Mouse (Mus musculus) olfactory bulb, adult 2 months (tissue): ENCODE measurements at regions not wholly inside any gene's neighbourhood (a gene's known extent, or its start where the extent isn't known, plus 50 kb on each side); places are given as distances from the start of the nearest gene placed in this dataset.

Experiments used
- H3K27ac ChIP-seq: fragments of 200-500 bp; 2 replicates; pipeline ENCODE4 v1.5.1; 2012; ENCODE audit warnings: low read depth, low read length; ENCODE audit not compliant: insufficient read depth
- H3K4me1 ChIP-seq: fragments of 200-500 bp; 2 replicates; pipeline ENCODE4 v1.6.1; 2012; ENCODE audit warnings: low read length; ENCODE audit not compliant: control insufficient read depth, insufficient read depth
- H3K4me3 ChIP-seq: fragments of 200-500 bp; 2 replicates; pipeline ENCODE4 v1.5.1; 2012; ENCODE audit warnings: mild to moderate bottlenecking, low read depth, low read length, moderate library complexity; ENCODE audit not compliant: insufficient read depth
- CTCF ChIP-seq: fragments of 200-500 bp; IDR thresholded peaks from 2 replicates; pipeline ENCODE4 v1.5.1; 2012; ENCODE audit warnings: low read depth, mild to moderate bottlenecking, low read length, moderate library complexity; ENCODE audit not compliant: insufficient read depth
- POLR2A ChIP-seq: fragments of 200-500 bp; IDR thresholded peaks from 2 replicates; pipeline ENCODE4 v1.6.1; 2012; ENCODE audit warnings: mild to moderate bottlenecking, low read depth, low read length, moderate library complexity; ENCODE audit not compliant: insufficient read depth
- WGBS: fragments of 180-500 bp; shearing (Covaris S2); methylation state at CpG from one replicate; pipeline ENCODE4 v1.1.7; 2018; 5-methylcytosine and 5-hydroxymethylcytosine counted together

- H3K27ac ChIP-seq, result no peak overlapping the region
- no peaks in the 10 kb centered on the region for H3K4me1 ChIP-seq
- 95% methylated on average over 2 of the region's 2 CpGs for WGBS
- no peak for TF ChIP-seq POLR2A
- no peak for TF ChIP-seq CTCF
- H3K4me3 ChIP-seq, result no peak overlapping the region
These were observed 232.8 kb upstream of the Btbd3 start for GRCm38 (mm10) chr2:138023558-138023957.

- 55% methylated on average over 3 of the region's 3 CpGs for WGBS
These were observed 274.6 kb upstream of the Btbd3 start for GRCm38 (mm10) chr2:137981766-137982165.

GRCm38 (mm10) chr2:137977767-137978166 lies 278.6 kb upstream of the Btbd3 start:
- 24% methylated on average over 4 of the region's 4 CpGs for WGBS
- TF ChIP-seq CTCF, result no peak
- TF ChIP-seq POLR2A, result no peak
- Histone ChIP-seq H3K27ac (no peak overlapping the region), H3K4me3 (no peak overlapping the region), H3K4me1 (no peaks in the 10 kb centered on the region)

More at GRCm38 (mm10) chr2:137981766-137982165, 274.6 kb upstream of the Btbd3 start:
- TF ChIP-seq POLR2A (no peak), CTCF (no peak)
- Histone ChIP-seq H3K4me3 (no peak overlapping the region), H3K4me1 (no peaks in the 10 kb centered on the region), H3K27ac (no peak overlapping the region)

- WGBS, result 68% methylated on average over 3 of the region's 3 CpGs
- TF ChIP-seq CTCF (no peak), POLR2A (no peak)
- Histone ChIP-seq H3K27ac (no peak overlapping the region), H3K4me1 (no peaks in the 10 kb centered on the region), H3K4me3 (no peak overlapping the region)
These were observed 281.7 kb upstream of the Btbd3 start for GRCm38 (mm10) chr2:137974651-137975050.

GRCm38 (mm10) chr2:137969156-137969555 lies 287.2 kb upstream of the Btbd3 start:
- no peaks in the 10 kb centered on the region for H3K4me1 ChIP-seq
- TF ChIP-seq CTCF (no peak), POLR2A (no peak)
- 82% methylated on average over 4 of the region's 4 CpGs for WGBS
- no peak overlapping the region for H3K27ac ChIP-seq
- no peak overlapping the region for H3K4me3 ChIP-seq

- Histone ChIP-seq H3K27ac (no peak overlapping the region), H3K4me1 (no peaks in the 10 kb centered on the region), H3K4me3 (no peak overlapping the region)
- TF ChIP-seq POLR2A (no peak), CTCF (no peak)
- WGBS, result 42% methylated on average over 10 of the region's 10 CpGs
These were observed 289.8 kb upstream of the Btbd3 start for GRCm38 (mm10) chr2:137966460-137967076.

GRCm38 (mm10) chr2:137954830-137955229 lies 301.5 kb upstream of the Btbd3 start:
- WGBS, result 69% methylated on average over 2 of the region's 2 CpGs
- Histone ChIP-seq H3K4me1 (no peaks in the 10 kb centered on the region), H3K27ac (no peak overlapping the region), H3K4me3 (no peak overlapping the region)
- TF ChIP-seq CTCF (no peak), POLR2A (no peak)

GRCm38 (mm10) chr2:137953144-137953543 lies 303.2 kb upstream of the Btbd3 start:
- TF ChIP-seq POLR2A (no peak), CTCF (no peak)
- 83% methylated on average over 2 of the region's 2 CpGs for WGBS
- Histone ChIP-seq H3K27ac (no peak overlapping the region), H3K4me1 (no peaks in the 10 kb centered on the region), H3K4me3 (no peak overlapping the region)

GRCm38 (mm10) chr2:137951942-137952341 lies 304.4 kb upstream of the Btbd3 start:
- TF ChIP-seq POLR2A (no peak), CTCF (no peak)
- Histone ChIP-seq H3K4me3 (no peak overlapping the region), H3K4me1 (no peaks in the 10 kb centered on the region), H3K27ac (no peak overlapping the region)
- WGBS, result 84% methylated on average over 3 of the region's 3 CpGs

- TF ChIP-seq CTCF (no peak), POLR2A (no peak)
- no peak overlapping the region for H3K4me3 ChIP-seq
- no peak overlapping the region for H3K27ac ChIP-seq
- H3K4me1 ChIP-seq, result no peaks in the 10 kb centered on the region
These were observed 305.4 kb upstream of the Btbd3 start for GRCm38 (mm10) chr2:137950931-137951330.
